Mouse (Mus musculus) fat pad, adult 2 months (tissue): ENCODE measurements around the gene Armh3.

Experiments
- DNase-seq: peaks from one replicate; pipeline ENCODE4 v3.0.0-alpha.2; 2011; ENCODE audit warnings: low read depth, low spot score; ENCODE audit errors: extremely low read depth

Armh3 gene

GRCm38 (mm10) chr19:45991171-45991570 lies 7.1 kb downstream of the Armh3 start:
- no peak for DNase-seq

DNA sequence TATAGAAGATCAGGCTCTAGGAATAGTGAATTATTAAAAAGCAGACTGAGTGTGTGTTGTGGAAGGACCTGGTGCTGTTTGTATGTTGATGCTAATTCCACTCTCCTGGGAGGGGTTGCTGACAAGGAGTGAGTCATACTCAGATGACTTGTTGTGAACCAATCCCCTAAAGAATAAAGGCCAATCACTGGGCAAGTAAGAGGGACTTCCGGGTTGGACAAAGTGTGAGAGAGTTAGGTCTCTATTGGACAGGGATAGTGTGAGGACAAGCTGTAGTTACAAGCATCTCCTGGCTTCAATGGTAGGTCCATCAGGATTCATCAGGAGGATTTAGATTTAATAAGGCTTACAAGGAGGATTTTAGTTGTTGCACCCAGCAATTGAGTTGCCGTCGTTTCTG lies 10.1 kb downstream of the Armh3 start:
- no peak for DNase-seq

- DNase-seq: no peak
These were observed 13.9 kb downstream of the Armh3 start for GRCm38 (mm10) chr19:45984379-45984778.

DNA sequence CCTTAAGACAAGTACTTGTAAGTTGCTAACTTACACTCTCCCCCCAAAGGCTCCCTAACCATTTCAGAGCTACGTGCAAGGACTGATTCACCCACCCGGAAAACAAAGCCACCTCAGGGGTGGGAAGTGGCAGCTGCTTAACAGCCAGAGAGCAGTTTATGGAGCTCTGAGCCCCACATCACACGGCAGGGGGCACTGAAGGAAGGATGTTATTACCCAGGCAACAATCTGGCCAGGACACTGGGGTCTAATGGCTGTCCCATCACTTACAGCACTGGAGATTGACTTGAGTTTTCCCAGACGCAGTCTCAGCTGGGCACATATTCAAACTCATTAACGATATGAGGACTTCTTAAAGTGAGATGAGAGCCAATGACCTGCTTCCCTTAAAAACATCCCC lies 37.5 kb downstream of the Armh3 start:
- DNase-seq: no peak

DNA sequence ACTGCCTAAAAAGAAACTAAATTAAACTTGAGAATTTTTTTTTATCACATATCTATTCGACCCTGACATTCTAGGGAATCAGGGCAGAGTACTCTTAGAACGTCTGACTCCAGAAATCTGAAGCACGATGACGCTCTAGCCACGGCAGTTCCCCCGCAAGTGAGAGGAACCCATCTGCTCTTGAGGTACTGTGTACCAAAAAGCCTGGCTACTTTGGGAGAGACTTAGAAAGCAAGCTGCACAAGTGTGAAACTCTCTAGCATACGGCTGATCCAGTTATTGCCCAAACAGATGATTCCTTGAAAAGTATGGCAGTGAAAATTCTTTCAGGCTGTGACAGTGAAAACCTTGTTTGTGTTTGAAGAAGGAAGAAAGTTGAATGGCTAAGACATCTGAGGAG lies 41.6 kb downstream of the Armh3 start:
- DNase-seq: no peak

DNA sequence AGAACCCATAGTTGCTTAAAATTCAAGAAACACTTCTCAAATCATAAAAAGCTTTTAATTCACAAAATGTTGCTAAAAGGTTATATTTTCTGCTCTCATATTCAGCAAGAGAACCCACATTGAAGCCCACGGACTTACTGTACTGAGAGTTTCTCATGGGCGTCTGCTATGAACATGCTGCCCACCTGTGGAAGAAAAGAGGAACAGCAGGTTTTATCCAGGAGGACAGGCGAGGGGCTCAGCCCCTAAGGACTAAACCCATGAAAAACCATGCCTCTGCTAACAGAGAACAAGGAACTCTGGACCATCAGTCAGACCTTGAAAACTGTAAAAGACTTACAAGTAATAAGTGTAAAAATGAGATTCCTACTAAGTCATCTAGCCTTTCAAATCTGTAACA lies 45.0 kb downstream of the Armh3 start:
- no peak for DNase-seq

DNA sequence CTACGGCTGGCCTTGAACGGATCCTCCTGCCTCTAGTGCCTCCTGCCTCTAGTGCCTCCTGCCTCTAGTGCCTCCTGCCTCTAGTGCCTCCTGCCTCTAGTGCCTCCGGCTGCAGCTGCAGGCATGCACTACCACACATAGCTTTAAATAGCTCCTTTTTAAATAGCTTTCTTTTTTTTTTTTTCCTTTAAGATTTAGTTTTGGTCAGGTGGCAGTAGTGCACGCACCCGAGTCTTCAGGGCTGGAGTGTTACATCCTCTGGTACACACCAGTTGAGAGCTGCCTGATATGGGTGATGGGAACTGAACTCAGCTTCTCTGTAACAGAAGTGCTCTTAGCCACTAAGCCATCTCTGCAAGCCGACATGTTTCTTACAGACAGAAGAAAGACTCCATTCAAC lies 49.1 kb downstream of the Armh3 start:
- no peak for DNase-seq

GRCm38 (mm10) chr19:45947764-45948163 lies 50.5 kb downstream of the Armh3 start:
- no peak for DNase-seq

DNA sequence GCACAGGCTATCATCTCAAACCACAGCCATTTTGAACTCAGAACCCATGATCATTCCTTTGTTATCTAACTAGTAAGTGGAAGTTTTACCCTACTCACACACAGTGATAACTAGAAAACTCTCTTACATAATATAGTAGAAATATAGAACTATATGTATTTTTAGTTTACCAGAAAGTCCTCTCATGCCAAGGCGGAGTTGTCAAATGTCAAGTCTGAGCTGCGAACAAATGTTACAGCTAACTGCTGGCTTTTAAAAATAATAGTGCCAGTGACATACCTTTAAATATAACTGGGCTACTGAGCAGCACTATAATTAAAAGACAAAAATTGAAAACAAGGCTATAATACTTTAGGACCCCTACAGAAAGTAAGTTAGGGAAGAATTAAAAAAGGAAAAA lies 51.0 kb downstream of the Armh3 start:
- no peak for DNase-seq

- DNase-seq: no peak
These were observed 51.7 kb downstream of the Armh3 start for GRCm38 (mm10) chr19:45946541-45946940.

- no peak for DNase-seq
These were observed 52.3 kb downstream of the Armh3 start for GRCm38 (mm10) chr19:45945986-45946385.

- DNase-seq: no peak
These were observed 54.5 kb downstream of the Armh3 start for GRCm38 (mm10) chr19:45943758-45944157.

- no peak for DNase-seq
These were observed 60.2 kb downstream of the Armh3 start for GRCm38 (mm10) chr19:45938064-45938463.

- no peak for DNase-seq
These were observed 60.8 kb downstream of the Armh3 start for GRCm38 (mm10) chr19:45937530-45937929.

GRCm38 (mm10) chr19:45927236-45927635 lies 71.1 kb downstream of the Armh3 start:
- DNase-seq: no peak

DNA sequence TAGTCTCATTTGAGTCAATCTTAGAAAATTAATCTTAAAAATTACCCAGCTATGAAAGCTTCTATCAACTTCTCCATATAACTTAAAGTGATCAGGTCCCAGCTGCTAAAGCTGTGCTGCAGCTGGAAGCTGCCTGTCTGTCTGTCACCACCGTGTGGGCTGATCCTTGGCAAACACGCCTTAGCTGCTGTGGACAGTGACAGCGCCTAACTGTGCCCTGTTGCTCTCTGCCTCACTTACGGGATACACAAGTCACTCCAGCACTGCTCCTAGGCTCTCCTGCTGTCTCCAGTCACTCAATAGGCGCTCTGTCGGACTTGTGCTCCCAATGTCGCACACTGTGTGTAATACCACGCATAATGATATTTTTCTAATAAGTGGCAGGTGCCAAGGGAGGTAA lies 71.9 kb downstream of the Armh3 start:
- no peak for DNase-seq

DNA sequence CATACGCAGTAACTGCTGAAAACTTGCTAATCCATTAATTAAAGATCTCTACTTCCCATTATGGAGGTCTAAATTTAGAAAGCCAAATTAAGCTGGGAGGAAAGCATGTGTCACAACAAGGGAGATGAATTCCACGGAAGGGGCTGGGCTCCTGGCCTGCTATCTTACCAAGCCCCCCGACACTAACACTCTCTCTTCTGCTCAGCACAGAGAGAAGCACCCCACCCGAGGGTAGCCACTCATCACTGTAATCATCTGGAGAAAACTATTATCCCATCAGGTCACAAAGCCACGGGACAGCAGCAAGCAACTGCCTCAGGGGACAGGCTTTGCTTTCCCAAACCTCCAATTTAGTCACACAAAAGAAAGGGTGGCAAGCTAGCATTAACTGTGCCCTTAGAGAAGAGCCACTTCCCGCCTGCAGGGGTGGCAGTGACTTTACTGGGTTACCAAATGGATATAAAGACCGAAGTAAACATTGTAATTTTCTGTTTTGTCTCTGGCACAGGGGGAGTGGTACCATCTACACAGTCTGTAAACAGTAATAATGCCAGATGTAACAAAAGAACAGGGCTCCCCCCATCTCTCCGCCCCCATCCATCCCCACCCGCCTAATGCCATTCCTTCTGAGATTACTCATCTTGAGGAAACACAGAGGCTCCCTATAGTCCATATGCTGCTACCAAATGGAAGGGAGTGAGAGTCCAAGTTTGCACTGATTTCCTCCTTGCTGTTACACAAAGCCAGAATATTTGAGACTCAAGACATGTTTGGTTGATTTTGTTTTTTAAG lies 77.8 kb downstream of the Armh3 start:
- DNase-seq: no peak

- DNase-seq: no peak
These were observed 79.9 kb downstream of the Armh3 start for GRCm38 (mm10) chr19:45918406-45918805.

DNA sequence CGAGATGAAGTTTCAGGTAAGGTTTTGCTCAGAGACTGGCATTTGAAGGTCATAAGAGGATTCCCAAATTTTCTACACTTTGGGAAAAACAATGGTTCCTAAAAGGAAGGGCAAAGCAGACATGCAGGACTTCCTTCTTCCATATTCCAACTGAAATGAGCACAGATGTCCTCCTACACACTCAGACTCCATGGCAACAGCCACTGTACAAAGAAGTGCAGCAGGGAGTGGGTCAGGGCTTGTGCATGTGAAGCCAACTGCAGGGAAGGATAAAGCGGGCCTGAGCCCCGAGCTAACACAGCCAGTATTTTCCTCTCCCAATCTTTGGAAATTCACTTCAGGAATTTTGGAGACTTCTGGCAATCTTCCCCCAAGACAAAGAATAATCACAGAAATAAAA lies 80.4 kb downstream of the Armh3 start:
- DNase-seq: no peak

DNA sequence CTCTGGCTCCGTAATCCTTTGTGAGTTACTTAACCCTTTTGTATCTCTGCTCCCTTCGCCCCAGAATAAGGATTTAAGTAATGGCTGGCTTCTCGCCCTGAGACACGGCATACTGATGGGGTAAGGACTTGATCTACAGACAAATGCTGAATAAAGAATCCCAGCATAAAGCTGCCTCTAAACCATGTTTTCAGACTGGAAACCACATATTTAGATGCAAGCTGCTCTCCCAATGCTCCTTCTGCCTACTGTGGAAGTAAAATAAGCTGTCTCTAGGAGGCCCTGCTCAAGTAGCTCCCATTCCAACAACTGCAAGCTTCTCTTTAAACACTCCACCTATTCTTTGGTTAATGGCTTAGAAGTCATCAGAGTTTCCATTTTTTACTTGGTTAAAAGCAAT lies 81.8 kb downstream of the Armh3 start:
- no peak for DNase-seq

DNA sequence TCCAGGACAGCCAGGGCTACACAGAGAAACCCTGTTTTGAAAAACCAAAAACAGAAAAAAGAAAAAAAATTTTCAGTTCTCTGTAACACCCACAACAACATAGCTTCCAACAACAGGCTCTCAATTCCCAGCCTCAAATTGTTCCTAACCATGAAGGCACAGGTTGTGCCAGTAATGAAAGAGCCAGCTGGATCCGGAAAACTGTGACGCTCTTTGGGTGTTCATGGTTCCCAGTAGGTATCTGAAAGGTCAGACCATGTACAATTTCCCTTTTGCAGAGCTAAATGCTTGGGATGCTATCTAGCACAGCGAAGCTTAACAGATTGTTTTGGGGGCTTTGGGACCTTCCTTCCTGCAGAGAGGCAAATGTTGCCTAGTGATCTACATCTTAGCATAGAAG lies 82.3 kb downstream of the Armh3 start:
- DNase-seq: no peak

DNA sequence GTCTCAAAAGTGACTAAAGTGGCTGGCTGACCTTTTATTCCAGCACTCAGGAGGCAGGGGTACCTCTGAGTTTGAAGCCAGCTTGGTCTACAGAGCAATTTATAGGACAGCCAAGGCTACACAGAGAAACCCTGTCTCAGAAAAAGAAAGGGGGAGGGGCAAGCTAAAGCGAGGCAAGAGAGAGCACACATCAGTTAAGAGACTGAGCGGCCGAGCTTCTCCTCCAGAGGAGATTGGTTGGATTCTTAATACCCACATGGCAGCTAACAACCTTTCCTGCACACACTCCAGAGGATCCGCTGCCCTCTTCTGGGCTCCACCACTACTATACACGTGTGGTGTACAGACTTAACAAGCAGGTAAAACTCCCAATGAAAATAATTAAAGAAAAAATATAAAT lies 85.3 kb downstream of the Armh3 start:
- no peak for DNase-seq

- DNase-seq: no peak
These were observed 85.9 kb downstream of the Armh3 start for GRCm38 (mm10) chr19:45912376-45912775.
